Mouse (Mus musculus) adrenal gland (tissue): ENCODE measurements at regions not wholly inside any gene's neighbourhood (a gene's known extent, or its start where the extent isn't known, plus 50 kb on each side); places are given as distances from the start of the nearest gene placed in this dataset.

ENCODE experiments used
- intact Hi-C: fragments of 180-260 bp; cut with DNase I; formaldehyde crosslinking; loops from one replicate; pipeline ENCODE4 v1.15.1; 2025

DNA sequence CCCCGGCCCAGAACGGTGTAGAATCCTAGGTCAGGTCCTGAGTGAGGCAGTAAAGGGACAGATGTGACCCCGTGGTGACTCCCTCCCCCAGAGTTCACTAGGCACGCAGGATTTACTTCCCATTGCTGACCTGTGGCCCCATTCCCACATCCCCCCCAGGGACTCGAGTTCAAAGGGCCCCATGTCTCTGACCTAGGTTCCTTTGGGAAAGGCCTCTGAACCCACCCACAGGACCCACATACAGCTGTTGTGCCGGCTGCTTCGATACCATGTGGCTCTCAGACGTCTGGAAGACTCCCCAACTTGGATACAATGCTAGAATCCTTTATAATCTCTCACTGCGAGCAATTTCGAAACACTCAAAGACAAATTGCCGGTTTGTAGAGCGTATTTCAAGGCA is 151.0 kb upstream of the Sfswap start:
- intact Hi-C loops, result no loop called here

DNA sequence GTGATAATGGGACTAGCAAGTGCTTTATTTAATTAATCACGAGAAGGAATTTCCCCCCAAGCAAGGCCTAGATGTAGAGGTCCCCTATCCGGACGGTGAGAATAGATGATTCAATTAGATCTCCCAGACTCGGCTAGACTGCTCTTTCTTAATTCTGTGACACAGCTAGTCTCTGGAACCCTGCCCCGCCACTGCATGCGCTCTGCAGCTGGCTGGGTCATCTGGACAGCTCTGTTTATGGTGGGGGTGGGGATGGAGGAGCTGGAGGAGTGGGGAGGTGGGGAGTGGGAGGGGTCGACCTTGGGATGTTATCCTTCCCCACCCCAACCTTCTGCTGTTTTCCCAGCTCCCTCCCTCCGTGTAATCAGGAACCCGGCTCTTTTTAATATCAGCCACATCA is 147.5 kb upstream of the Sfswap start:
- intact Hi-C loops, result no loop called here

DNA sequence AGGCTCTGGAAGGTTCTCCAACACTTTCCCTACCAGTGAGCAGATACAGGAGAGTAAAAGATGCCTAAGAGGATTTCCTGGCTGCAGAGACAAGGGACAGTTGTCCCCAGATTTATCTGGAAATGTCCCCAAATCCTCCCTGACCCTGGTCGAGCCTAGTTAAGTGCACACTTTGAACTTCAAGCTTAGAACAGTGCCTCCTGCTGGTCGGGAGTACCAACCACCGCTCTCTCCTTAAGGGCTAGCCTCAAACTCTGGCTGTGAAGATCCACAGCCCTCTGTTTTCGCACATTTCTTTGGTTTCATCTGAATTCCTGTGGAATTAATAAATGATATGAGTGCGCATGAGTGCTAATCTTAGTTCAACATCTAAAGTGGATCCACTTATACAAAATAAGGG is 146.1 kb upstream of the Sfswap start:
- intact Hi-C loops, result loop anchor here (5.0 kb wide), 1 partner anchor 178 kb away; no protein-coding TSS in a partner anchor

DNA sequence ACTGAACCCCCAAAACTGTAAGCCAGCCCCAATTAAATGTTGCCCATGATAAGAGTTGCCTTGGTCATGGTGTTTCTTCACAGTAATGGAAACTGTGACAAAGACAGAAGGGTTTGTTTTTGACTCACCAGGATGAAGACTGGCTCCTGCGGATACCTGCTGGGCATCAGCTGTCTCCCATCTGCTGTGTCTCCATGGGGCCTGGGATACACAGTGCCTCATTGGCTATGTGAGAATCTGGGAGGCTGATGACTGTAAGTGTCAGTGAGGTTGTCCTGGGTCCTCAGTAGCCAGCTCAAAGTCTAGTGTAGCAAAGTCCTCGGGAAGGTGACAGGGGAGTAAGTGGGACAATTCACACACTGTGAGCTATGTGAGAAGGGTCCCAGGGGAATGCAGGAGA is 139.5 kb upstream of the Sfswap start:
- intact Hi-C loops, result no loop called here

DNA sequence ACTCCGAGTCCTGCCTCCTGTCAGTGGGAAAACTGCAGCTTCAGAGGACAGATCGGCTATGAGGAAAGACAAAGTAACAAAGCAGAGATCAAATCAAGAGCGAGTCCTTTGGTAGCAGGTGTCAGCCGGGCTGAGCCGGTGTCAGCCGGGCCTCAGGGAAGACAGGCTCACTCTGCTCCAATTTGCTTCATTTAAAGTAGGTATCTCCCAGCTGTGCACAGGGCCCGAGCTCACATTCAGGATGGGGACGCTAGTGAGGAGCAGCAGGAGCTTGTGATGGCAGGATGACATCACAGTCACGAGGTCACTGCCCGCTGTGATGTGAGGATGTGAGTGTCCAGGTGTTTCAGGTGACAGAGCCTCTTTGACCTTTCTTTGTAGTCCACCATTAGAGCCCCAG is 137.8 kb upstream of the Sfswap start:
- intact Hi-C loops, result no loop called here

DNA sequence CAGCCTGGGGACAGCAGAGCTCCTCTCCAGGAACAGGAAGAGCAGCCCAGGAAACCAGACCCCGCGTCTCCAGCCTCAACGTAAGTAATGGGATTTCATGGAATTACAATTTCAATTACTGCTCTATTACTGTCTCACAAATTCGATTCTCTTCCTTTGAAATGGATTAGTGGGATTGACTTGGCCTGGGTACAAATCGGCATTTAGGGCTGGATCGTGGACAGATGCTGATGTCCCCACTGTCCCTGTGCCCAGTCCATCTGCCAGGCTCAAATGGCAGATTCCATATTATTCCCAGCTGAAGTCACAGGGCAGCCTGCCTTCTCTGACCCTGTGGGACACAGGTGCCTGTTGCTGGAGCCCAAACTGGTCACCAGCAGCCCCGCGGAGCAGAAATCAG is 136.0 kb upstream of the Sfswap start:
- intact Hi-C loops, result no loop called here

DNA sequence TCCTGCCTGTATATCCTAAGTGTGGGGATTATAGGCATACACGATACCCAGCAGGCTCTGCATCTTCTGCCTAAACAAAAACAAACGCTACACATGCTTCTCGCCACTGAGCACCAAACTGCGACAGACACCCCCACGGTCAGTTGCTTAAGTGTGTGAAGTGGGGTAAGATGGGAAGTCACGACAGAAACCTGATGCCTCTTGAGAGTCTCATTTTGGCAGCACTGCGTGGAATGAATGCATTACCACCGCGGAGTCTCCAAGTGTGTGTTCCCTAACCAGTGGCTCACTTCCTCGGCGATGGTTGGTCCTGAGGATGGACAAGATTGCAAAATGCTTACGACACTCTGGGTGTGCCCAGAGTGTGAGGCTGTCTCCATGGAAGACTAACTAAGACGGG is 133.8 kb upstream of the Sfswap start:
- intact Hi-C loops, result no loop called here

DNA sequence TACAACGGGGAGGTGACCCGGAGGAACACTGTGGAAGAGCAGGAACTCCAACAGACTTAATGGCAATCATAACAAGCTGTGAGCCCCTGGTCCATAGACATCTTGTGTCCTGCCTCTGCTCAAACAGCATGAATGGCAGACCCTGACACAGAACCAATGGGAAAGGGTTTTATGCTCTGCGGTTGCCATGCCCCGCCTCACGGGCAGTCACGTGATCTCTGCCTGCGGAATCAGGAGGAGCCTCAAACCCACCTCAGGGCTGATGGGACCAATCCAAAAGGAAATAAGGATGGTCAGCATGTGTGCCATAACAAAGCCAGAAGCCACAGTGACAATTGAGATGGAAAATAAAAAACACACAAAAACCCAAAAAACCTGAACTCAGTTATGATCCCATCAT is 120.2 kb upstream of the Sfswap start:
- intact Hi-C loops, result loop anchor here (10.0 kb wide), 1 partner anchor 316 kb away; no protein-coding TSS in a partner anchor

DNA sequence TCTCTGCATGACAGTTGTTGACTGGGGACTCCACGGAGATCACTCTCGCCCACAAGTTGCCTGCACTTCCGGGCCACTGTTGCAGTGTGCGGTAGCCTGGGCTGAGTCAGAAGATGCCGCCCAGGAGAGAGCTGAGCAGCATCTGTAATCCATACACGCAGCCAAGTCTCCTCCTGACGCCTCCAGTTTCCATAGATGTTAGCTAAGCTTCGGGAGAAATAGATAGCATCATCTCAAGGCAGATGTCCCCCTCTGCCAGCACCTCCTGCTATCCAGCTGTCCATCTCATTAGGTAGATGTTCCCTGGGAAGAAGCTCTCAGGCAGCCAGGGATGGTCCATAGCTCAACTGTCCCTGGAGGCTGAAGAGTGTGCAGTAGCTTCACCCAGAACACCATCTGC is 116.0 kb upstream of the Sfswap start:
- intact Hi-C loops, result loop anchor here (10.0 kb wide), 1 partner anchor 320 kb away; no protein-coding TSS in a partner anchor

DNA sequence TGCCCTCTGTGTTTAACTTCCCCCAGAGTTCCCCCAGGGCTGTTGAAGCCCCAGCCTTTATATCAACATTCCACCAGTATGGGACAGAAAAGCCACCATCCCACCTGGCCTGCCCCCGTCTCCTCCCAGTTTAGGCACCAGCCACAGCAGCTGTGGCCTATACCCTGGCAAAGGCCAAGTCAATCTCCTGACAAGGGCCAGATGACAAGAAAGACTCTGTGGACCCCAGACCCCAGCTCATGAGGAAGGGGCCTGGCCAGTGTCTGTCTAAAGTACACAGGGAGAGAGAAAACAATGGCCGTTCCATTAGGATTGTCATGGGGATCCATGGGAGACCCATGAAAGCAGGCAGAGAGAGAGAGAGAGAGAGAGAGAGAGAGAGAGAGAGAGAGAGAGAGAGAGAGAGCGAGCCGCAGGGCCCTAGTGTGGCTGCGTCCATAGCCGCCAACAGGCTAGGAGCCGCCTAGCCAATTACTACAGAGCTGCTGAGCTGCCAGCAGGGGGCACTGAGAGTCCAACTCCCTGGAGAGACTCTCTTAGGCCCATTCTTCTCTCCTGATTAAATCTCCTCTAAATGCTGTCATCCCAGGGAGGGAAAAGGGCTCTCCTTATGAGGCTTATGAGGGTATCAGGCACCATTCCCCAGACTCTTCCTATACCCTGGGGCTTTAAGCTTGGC is 114.9 kb upstream of the Sfswap start:
- intact Hi-C loops, result loop anchor here (2.0 to 10.0 kb wide), 2 partner anchors 199 to 321 kb away; partner anchors contain the start of gene Mmp17

DNA sequence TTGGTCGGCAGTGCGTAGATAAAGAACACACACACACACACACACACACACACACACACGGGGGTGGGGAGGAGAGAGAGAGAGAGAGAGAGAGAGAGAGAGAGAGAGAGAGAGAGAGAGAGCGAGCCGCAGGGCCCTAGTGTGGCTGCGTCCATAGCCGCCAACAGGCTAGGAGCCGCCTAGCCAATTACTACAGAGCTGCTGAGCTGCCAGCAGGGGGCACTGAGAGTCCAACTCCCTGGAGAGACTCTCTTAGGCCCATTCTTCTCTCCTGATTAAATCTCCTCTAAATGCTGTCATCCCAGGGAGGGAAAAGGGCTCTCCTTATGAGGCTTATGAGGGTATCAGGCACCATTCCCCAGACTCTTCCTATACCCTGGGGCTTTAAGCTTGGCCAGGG is 114.3 kb upstream of the Sfswap start:
- intact Hi-C loops, result loop anchor here (2.0 to 10.0 kb wide), 2 partner anchors 198 to 322 kb away; partner anchors contain the start of gene Mmp17

DNA sequence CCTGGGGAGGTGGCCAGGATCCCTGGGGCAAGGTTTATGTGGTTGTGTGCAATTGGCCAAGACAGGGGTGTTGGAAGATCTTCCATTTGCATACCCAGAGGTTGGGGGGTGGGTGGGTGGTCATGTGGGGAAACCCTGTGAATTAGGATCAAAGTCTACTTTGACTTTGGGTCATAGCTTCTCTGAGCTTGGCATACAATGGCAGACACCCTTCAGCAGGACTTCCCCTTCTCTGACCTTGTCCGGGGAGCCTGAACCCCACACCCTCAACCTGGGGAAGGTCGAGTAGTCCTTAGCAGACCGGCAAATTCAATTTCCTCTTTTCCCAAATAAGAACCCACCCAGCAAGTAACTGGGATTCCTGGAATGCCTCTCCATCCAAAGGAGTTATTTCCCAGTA is 113.7 kb upstream of the Sfswap start:
- intact Hi-C loops, result loop anchor here (2.0 to 10.0 kb wide), 2 partner anchors 198 to 322 kb away; partner anchors contain the start of gene Mmp17

DNA sequence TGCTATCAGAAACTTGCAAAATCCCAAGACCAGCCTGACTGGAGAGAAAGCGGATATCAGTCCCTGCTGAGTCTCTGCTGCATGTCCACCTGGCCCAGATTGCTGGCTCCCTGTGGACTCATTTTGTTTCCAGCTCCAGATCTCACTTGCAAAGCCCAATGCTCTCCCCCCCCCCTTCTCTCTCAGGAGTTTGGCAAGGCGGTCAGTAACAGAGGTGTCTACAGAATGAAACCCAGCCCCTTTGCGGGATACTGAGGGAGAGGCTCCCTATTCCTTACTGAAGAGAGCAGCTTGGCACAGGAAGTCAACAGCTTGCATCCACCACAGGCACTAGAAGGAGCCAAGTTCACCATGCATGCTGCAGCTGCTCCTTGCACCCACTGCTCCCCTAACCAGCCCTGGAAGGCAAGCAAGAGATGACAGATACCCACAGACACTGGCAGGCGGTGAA is 110.1 kb upstream of the Sfswap start:
- intact Hi-C loops, result no loop called here

DNA sequence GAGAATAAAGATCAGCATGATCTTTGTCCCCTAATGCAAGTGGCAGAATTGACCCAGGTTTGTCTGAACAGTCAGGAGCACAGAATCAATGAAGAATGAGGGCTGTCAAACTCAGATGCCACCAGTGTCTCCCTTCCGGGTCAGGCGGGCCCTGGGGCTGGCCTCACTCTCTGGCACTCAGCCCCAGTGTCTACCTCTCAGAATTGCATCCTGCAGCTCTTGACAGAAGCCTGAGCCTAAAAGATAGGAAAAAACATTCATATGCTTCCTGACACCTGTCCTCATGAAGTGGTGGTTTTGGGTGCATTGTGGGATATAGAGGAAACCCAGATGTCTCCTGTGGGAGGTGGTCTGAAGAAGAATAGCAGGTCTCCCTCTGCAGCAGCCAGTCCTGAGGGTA is 107.9 kb upstream of the Sfswap start:
- intact Hi-C loops, result no loop called here

DNA sequence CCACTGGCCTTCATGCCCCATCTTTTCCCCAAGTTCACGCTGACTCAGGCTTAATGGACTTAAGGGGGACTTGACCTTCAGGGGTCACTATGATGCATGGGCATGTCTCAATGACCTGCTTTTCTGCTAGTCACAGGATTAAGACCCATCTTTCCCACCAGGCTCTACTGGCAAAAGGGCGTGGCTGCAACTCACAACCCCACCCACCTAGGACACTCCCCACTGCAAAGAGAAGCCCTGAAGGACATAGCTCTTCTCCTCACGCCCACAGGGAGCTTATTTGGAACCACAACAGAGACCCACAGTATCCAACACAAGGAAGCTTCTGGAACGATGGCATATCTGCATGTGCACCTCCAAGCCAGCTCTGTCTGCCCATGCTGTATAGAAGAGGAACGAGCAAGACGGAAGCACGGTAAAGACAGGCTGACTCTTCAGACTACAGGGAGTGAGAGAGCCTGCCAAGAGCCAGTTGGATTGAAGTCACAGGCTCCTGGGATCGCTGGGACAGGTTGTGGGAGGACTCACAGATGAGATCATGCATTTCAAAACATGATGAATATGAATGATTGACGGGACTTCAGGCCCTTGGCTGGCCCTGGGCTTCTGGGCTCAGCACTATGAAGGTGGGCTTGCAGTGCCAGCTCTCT is 107.3 kb upstream of the Sfswap start:
- intact Hi-C loops, result no loop called here

DNA sequence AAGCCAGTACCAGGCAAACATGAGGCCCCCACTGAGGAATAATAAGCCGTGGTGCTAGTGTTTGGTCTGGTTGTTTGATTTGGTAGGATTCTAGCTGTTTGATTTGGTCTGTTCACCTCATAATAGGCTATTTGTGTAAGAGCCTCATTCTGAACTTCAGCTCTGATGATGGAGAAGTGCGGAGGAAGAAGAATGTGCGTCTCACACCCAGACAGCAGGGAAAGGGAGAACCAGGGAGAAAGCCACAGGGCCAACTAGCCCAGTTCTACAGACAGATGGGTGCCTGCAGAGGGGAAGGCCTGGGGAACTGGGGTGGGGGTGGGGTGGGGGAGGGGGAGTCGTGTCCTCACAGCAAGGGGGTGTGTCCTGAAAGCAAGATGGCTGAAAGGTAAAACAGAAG is 106.6 kb upstream of the Sfswap start:
- intact Hi-C loops, result no loop called here

DNA sequence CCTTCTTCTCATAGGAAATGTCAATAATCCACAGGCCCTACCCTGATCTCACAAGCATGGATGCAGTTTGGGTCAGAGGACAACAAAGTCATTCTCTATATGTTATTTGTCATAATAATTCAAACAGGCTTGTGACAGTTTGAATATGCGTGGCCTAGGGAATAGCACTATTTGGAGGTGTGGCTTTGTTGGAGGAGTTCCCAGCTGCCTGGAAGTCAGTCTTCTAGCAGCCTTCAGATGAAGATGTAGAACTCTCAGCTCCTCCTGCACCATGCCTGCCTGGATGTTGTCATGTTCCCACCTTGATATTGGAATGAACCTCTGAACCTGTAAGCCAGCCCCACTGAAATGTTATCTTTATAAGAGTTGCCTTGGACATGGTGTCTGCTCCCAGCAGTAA is 103.7 kb upstream of the Sfswap start:
- intact Hi-C loops, result no loop called here

DNA sequence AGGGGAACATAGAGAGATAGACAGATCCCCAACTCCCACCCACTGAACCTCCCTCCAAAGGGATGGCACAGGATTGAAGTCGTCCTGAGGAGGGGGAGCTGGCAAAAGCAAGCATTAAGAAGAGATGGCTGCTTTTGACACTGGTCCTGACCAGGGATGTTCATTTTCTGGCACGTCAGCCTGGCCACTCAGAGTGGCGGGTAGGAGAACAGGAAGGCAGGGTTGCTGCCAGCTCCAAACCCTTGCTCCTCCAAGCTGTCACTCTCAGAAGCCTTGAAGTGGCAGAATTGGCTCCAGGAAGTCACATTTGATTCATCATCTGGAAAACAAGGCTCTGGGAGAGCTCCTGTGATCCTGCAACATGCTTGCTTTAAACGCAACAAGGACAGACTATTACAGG is 94.8 kb upstream of the Sfswap start:
- intact Hi-C loops, result no loop called here

DNA sequence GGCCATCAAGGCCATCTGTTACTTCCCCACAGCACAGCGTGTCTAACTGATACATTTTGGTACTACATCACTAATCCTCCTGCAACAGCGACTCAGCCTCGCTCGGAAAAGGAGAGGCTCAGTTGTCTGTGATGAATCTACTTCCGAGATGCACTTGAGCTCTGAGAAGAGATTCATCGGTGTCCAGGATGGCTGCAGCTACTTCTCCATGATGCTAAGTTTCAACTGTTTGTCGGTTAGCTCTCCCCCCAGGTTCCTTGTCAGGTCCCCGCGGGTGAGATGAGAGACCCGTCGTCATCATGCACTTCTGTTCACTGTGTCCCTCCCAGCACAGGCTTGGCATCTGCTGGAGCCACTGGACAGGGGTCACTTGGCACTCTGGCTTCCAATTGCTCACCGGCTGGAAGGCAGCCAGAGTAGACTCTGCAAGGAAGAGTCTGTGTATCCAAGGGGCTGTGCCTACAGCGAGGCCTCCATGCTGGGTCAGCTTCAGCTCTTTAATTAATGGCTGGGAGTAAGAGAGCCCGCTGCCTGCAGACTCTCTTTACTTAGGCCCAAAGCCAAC is 91.5 kb upstream of the Sfswap start:
- intact Hi-C loops, result no loop called here

DNA sequence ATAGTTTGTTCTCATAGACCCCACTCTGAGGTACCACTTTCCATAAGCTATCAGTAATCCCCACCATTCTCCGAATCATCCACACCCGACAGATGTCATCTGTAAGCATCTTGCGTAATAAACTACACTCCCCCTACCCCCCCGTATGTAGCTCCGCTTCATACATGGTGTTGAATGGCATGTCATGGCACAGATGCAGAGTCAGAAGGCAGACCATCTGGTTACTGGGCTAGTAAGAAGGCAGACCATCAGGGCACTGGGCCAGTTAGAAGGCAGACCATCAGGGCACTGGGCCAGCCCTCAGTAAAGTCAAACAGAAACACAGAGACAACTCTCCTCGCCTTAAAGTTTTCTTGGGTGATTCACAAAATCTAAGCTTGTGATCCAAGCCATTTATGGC is 88.9 kb upstream of the Sfswap start:
- intact Hi-C loops, result no loop called here

DNA sequence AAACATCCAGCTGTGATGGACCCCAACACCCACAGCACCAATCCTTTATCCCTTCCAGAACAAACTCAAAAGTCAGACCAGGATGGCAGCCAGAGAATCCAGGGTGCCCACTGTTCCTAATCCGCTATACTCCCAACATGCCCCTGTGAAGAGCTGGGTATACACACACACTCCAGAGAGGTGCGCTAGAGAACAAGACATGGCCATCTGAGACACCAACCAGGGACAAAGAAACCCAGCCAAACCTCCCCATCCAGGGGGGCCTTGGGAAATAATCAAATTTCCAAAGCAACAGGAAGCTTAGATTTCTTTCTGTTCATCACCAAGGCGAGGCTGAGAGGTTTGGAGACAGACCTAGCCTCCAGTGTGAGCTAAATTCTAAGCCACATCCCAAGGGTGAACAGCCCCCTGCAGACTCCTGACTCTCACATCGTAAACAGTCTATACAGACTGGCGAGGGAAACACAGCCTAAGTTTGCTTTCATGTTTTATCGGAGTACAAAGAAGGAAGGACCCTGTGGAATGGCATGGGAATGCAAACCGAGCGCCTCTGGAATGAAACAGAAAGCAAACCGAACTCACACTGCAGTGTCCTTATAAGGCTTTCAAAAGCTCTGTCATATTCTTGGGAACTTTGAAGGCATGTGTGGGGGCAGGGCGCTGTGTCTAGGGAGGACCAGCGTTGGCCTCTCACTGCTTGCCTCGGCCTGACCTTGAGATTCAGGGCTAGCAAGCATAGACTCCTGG is 85.9 kb upstream of the Sfswap start:
- intact Hi-C loops, result no loop called here

DNA sequence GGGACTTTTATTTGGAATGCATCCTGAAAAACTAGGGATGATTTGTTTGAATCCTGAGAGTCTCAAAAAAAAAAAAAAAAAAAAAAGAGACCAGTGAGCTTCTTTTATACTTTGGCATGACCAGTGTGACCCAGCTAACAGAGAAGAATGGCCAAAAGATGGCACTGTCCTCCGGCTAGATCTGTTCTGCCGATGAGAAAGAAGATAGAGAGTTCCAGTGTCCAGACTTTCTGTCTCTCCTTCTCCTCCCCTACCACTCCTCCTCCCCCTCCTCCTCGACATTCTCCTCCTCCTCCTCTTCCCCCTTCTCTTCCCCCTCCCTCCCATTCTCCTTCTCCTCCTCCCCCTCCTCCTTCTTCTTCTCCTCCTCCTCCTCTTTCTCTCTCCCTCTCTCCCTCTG is 84.6 kb upstream of the Sfswap start:
- intact Hi-C loops, result loop anchor here (2.0 kb wide), 1 partner anchor 170 kb away; no protein-coding TSS in a partner anchor
